Mouse (Mus musculus): ENCODE measurements around the gene Cd81. TPM values are rescaled to one million over a fixed set of nuclear protein-coding genes. Genes with fewer than 3 reads are reported as not detected.

Cd81 gene
- total and polyA plus RNA-seq, 3 experiments, result 693 to 3,201 (median 716) TPM

DNA sequence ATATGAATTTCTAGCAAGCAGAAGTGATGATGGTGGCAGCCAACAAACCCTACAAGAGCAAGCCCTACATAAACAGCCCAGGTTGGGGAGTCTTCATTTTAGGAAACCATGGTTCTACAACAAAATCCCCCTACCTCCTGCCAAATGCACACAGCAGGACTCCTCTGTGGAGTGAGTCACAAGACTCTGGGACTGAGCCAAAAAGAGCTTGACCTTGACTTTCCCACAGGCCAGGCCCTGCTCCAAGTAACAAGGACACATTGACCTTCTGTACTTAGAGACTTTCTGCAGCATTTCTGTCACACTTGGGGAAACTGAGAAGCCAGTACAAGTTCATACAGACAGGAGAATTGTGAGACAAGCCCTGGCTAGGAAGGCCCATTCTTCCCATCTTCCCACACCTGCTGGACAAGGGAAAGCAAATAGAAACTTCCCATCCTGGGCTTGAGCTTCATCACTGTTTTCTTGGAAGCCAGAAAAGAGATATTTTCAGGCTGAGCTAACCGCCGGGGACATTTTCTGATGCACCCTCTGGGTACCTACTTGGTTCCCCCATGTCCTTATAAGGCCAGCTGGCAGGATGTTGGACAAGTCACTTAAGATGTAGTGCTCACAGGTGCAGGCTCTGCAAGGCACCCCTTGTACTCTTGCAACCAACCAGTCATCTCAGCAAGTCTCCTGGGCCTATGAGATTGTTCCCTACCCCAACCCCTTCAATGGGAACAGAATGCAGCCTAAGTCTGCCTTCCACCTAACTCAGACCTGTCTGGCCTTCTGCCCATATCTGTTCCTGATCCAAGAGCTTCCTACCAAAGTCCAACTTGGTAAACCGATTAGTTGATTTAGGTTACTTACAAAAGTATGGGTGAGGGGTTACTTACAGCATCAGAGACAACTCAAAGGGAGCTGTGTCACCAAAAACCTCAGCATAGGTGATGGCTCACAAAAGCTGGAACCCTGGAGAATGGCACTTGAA lies 2.4 kb upstream of the Cd81 start:
- peak; percentile 95 for DNase-seq

DNA sequence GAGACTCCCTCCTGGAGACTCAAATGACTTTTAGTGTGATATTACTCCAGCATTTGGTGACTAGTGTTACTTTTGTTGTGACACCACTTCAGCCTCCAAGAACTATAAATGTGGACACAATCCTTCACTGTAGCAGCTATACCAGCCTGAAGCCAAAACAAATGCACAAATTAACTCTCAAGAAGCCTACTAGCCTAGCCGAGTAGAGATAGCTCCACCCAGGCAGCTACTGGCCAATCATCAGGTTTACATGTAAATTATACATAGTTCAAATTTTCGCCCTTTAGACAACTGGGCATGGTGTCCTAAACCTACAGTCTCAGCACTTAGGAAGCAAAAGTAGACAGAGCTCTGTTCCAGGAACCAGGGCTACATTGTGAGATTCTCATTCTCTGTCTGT lies 1.2 kb upstream of the Cd81 start:
- no peak for DNase-seq

DNA sequence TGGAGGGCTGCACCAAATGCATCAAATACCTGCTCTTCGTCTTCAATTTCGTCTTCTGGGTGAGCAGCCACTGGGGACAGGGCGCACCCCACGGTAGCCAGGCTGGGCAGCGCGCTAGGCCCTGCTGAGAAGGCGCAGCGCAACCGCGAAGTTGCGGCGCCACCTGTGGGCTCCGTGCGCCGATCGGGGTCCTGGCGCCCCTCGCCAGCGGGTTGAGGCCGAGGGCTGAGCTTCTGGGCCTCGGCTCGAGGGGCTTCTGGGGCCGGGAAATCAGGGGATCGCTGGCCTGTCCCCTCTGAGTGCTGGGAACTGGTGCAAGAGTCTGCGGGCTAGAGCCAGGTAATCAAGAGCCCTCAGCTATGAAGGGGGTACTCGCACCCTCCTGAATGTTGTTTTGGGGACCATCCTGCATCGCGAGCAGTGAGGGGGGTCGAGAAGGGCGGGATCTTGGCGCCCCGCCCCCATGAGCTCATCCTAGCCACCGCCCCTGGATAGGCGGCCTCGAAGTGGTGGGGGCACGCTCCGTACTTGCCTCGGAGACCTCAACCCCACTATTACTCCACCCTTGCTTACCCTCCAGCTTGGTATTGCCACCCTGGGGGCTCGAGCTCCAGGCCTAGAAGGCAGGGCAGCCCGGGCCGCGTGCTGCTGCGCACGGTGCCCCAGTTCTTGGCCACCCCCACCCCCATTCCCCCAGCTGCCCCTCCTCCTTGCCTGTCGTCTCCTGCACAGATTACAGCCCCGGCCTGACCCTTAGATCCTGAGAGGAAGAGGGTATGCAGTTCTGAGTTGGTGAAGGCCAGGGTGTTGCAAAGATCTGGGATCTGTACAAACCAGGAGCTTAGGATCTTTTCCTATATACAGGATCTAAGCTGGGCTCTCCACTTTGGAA lies 715 bp downstream of the Cd81 start:
- DNase-seq, result peak; percentile 86

DNA sequence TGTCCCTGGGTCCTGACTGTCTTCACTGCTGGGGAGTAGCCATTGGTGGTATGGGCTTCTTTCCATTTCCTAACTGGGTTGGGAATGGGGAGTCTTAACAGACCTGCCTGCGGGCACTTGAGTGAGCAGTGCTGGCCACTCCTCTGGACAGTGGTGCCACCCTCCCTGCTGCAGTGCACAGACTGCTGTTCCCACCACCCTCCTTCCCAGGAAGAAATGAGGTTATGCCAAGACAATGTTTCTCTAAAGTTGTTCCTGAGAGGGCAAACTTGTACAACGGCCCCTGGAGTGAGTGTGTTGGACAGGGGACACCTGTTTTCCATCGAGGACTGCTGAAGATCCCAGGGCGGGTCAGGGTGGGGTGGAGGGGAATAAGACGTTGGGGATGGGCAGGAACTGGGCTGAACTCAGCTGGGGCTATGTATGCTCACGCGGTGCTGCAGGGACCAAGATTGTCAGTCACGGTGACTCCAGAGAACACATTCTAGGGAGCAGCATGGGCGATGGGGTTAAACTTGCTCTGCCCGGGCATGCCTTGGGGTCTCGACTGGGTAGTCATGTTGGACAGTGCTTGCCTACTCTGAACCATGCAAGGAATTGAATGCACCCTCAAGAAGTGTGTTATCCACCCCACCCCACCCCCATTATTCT lies 1.5 kb downstream of the Cd81 start:
- DNase-seq, result no peak

DNA sequence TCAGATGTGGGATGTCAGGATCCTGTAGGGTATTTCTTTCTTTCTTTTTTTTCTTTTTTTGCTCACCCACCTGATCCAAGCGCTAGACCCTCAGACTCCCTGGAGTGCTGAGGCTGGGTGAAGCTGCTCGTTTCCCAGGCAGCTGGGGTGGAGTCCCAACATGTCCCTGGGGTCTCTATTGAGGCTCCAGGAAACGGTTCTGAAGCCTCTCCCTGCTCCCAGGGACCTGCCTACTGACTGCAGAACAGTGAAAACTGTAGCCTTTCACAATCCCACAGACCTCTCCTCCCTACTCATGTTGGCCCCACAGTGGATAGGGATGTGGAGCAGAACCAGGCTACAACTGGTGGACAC lies 2.0 kb downstream of the Cd81 start:
- no peak for DNase-seq

DNA sequence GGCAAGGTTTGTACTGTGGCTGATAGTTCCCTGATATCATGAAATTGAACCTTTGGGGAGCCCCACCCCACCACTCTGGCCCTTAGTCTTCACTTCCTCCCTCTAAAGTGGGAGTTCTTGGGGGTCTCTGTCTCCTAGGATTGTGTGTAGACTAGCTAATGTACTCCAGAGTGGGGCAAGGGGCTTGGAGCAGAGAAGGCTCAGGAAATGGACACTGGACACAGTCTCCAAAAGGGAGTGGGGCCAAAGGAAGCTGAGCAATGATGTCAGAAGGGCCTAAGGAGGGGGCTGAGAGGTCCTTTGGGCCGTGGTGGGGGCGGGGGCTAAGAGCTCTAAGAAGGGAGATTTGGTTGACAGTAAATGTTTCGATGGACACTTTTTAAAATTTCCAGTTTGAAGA lies 2.5 kb downstream of the Cd81 start:
- DNase-seq, result no peak

DNA sequence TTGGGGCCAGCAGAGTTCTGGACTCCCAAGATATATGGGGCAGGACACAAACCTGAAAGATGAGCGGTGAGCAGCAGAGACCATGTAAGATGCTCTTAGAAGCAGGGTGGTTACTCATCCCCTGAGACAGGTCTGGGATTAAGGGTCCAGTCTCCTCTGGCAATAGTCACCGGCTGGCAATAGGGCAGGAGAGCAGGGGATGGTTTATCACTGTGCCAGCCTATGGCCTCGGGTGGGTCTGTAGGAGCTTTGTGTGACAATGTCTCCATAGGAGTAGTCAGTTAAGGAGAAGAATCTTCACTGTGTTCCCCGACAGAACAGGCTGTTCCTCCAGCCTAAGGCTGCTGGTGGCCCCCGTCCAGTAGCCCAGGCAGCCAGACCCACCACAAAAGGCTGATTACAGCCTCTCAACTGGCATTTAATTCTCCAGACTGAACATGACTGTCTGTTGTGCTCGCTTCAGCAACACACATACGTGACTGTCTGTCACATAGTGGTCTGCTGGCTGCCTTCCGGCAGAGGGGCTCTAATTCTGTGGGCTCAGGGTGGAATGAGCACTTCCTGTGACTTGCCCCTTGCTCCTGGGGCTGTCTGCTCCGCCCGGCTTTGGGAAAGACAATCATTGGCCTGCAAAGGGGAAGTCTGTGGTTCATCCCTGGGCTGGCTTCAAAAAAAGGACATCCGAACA lies 3.1 kb downstream of the Cd81 start:
- no peak for DNase-seq

DNA sequence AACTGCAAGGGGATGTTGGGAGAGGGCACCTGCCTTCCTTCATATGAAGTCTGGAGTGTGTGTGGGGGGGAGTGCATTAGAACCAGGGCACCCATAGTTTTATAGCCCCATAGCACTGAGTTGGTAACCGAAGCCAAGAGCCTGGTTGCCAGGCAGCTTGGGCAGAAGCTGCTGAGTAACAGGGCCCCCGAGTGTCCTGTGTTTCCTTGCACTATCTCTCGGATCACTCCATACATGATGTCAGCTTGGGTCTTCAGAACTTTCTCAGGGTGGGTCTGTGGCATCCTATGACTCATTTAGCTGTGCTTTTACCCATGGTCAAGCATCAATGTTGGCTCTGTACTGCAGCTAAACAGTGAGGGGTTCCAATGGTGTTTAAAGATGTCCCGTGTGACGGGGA lies 4.5 kb downstream of the Cd81 start:
- no peak for DNase-seq

DNA sequence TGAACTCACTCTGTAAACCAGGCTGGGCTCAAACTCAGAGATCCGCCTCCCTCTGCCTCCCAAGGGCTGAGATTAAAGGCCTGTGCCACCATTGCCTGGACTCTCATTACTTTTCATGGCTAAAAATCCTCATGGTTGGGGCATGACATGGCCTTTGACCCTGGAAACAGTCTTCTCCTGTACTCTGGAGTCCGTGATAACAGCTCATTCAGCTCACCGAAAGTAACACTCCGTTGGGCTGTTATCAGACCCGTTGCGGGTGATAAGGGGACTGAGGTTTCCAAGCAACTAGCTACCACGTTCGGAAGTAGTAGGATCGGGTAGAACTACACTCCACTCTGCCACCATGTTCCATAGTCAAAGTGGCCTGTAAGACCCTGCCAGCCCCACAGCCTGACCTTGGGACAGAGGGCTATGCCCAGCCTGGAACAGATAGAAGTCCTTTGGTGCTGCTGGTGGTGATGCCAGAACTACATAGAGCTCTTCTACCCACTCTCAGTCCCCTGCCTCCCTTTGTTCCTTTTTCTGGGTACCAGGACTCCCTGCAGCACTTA lies 5.2 kb downstream of the Cd81 start:
- no peak for DNase-seq

DNA sequence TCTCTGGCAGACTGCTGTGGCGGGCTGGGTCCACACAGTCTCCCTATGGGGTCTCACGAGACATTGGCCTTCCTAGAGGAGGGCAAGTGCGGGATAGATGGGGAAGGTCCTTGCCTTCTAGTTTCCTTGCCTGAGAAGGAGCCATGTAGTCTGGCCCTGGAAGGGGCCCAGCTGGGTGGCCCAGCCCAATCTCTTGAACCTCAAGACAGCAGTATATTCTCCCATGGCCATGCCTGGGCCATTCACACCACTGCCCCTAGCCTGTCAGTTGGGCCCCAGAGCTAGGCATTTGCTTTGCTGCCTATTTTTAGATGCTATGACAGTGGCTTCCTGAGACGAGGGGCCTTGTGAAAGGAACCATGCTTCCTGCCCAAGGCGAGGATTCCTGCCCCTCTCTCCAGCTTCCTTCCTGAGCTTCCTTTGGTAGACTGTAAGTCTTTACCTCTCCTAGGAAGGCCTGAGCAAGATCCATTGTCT lies 5.7 kb downstream of the Cd81 start:
- DNase-seq, result no peak

DNA sequence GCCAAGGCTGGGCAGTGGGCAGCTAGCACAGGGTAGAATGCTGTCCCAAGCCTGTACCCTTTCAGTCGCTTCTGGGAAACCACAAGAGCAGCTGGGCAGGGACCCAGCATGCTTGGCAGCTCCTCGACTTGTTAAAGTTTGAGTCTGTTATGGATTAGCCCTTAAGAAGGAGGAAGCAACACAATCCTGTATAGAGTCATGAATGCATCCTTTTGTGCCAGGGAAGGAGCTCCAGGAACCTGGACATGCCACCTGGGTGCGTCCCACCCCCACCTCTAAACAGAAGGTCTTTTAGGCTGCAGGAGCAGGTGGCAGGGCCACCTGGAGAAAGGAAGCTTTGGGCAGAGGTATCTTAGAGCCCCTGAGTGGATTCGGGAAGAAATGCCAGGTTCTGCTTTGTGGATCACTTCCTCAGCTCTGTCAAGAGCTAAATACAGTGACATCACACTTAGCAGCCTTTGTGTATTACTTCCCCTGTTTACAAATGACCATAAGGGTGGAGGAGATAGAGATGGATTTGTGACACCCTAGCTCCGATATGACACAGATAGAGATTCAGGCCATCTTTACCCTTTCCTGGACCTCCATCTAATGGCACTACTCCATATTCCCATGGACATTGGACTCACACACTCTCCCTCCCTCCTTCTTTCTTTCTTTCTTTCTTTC lies 6.8 kb downstream of the Cd81 start:
- DNase-seq, result no peak

DNA sequence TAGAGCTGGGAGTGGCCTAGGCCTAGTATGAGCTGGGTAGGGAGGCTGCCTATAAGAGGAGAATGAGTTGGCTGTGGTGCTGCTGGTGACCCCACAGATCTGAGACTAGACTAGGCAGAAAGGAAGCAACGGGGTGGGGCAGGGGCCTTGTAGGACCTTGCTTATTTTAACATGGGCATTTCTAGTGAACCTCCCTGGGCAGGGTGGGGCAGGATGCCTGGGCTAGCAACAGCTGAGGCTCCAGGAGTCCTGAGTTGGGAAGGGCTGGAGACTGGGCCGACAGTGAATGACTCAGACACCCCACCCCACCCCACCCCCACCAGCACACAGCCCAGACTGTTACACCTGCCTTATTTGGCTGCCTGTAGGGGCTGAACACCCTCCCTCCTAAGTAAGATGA lies 10.2 kb downstream of the Cd81 start:
- no peak for DNase-seq

DNA sequence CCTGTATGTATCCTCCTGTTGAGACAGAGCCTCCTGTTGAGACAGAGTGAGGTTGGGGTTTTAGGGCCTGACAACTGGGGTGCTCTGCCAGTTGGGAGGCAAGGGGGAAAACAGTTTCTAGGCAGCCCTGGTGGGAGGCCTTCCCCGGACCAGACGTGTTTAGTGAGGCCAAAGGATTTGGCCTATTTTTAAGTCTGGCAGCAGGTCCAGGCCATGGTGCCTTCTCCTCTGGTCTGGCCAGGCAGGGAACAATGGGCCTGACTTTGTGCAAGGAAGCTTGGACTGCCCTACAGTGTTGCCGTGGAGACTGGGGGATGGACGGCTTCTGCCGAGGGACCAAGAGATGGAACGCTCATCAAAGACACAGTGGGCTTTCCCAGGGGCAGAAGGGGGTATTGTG lies 11.7 kb downstream of the Cd81 start:
- DNase-seq, result no peak

DNA sequence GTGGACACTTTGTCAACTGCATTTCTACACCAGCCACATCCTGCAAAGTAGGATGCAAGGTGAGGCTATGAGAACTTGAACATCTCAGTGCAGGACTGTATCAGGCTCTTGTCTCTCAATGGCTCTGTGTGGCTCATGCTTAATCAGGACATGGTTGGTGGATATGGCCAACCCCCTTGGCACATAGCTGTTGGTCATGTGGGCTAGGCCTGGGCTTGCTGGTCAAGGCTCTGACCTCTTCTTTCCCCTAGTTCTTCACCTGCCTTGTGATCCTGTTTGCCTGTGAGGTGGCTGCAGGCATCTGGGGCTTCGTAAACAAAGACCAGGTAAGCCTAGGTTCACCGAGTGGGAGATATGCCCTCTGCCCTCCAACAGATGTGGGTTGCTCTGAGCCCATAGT lies 13.2 kb downstream of the Cd81 start:
- no peak for DNase-seq

DNA sequence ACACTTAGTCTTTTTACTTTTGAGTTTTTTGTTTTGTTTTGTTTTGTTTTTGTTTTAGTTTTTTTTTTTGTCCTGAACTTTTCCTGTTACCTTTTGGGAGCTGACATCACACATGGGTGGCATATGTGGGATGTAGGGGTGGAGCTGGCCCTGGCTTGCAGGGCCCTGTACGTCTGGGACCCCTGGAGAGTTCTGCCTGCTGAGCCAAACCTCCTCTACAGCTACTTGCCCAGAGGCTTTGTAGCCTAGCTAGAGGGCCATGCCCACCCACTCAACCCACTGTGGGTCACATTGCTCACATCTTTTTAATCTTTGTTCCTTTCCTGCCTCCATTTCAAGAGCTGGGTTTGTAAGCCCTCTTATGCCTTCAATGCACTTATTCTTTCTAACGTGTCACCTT lies 14.9 kb downstream of the Cd81 start:
- no peak for DNase-seq

DNA sequence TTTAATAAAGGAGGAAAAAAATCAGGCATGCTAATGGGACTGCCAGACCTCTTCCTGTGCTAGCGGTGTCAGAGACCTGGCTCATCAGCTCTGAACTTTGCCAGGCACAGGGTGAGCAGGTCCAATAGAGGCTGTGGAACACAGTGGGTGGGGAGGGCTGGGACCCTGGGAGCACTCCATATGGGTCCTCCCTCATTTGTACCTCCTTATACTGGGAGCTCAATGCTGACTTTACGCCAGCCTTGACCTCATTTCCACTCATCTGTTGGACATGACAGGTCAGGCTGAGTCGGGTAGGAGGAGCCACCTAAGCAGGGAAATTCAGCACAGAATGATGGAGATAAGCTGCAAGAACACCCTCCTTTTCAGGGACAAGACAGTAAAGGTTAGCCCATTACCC lies 15.4 kb downstream of the Cd81 start:
- peak; percentile 51 for DNase-seq

DNA sequence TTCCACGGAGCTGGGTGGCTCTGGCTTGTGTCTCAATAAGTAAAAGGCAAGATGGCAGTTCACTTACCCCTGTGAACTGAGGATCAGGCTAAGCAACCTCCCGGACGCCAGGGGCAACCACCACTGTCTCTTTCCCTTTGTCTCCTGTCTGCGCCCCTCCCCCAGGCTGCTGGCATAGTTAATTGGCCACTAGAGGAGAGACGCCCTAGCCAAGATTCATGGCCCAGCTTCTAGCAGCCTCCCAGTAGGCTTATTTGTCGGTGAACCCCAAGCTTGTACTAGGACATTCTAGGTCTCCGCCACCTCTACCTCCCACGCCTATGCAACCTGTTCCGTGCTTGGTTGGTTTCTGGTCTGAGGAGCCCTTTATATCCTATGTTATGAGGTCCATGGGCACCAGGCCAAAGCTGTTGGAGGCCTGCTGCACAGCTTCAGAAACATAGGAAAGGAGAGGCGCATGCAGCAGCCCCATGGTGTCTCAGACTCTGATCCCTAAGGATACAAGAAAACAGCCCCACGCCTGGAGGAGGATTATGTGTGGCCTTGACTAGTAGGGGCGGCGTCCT lies 15.9 kb downstream of the Cd81 start:
- DNase-seq, result peak; percentile 56

DNA sequence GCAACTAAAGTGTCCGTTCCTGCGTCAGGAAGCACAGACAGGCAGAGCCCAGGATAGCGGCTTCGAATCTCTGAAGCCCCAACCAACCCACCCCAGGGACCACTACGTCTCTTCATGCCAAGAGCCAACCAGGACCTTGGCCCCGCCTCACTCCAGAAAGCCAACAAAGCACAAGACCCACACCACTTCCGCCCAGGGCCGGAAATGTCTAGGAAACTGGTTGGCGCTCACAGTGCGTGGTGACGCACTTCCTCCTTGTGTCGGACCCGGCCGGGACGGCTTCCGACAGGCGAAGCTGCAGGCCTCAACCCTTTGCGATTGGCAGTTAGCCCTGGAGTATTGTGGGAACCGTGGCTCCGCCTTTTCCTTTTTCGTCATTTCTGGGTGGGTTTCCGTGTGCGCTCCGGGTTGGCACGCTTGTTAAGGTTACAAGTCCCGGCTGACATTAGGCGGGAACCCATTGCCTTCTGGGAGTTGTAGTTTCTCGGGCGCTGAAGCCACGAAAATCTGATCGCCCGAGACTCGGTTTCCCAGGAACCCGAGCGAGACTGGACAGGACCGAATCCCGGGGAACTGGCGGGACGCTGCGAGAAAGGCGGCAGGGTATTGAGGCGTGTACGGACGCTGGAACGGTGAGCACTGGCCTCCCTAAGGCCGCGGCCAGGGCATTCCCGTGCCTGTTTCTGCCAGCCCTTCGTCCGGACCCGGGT lies 16.5 kb downstream of the Cd81 start, which contains the start of gene Tssc4:
TSS of gene Tssc4 (plus strand) at position 368 of the 710 bp plus-strand sequence.
- DNase-seq, result peak; percentile 98

DNA sequence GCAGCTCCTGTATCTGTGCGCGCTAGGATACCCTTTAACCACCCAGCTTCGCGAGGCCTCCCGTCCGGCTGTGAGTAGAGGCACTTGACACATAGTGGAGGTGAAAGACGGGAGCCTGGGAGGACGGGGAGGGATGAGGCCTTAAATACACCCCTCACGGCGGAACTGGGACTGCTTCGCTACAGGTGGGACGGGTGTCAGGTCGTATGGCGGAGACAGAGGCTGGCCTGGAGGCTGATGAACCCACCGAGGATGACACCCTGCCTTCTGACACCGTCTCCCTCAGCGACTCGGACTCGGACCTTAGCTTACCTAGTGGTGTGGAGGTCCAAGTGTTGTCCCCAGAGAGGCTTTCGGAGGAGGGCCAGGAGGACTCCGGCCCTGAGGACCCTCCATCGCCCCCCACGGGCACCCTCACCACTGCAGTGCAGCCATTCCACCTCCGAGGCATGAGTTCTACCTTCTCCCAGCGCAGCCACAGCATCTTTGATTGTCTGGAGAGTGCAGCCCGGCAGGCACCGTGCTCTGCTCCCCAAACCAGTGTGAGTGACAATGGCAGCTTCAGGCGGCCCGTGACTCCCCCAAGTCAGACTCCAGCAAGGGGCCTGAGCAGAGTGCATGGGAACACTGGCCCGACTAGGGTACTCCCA lies 17.3 kb downstream of the Cd81 start:
- no peak for DNase-seq

Measured in adrenal gland, adult 2 months (tissue).